Mouse (Mus musculus) right cerebral cortex, postnatal 36 days (tissue): ENCODE measurements around the gene Mageb16.

ENCODE experiments used
- DNase-seq, 2 experiments: peaks; one replicate each; pipeline ENCODE4 v3.0.0; 2022; ENCODE audit warnings: low spot score in 2 of 2, mixed read lengths in 1 of 2

Gene Mageb16

DNA sequence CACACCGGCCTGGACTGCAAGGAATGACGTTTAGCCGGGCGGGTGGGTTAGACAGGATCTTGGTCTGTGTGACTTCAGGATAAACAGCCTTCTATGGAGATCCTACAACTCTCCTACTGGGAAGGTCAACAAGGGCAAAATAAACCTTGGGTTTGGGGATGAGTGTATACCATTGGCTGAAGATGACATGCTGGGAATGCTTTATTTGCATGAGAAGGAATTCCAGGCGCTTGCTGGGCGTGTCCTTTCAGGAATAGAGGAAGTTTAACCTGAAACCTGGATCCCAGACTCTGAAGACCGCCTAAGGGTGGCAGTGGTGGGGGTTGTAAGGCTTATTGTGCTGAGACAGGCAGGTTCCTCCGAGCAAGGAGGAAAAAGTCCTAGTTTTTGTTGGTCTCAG is at the start of gene Mageb16:
Mageb16 (minus strand) TSS at position 25 of the 400 bp plus-strand sequence.
- DNase-seq = no peak

DNA sequence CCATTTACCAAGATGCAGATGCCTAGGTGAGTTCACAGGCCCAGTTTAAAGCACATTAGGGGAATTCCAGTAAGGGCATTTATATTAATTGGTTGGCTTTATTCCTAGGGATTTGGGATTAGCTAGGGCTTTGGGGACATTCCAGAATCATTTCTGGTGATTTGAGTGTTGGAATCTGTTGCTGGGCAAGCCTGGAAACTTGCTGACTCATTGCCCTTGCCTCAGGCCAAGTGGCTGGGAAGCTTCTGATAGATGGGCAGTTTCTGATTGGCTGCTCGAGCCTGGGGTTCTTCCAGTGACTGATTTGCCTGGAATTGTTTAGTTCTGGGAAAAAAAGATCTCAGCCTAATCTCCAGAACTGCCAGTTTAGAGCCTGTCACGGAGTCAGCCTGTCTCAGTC is 20.1 kb downstream of the Mageb16 start:
- no peak for DNase-seq

- no peak for DNase-seq
These were observed 35.8 kb downstream of the Mageb16 start for GRCm38 (mm10) chrX:79635396-79635795.

DNA sequence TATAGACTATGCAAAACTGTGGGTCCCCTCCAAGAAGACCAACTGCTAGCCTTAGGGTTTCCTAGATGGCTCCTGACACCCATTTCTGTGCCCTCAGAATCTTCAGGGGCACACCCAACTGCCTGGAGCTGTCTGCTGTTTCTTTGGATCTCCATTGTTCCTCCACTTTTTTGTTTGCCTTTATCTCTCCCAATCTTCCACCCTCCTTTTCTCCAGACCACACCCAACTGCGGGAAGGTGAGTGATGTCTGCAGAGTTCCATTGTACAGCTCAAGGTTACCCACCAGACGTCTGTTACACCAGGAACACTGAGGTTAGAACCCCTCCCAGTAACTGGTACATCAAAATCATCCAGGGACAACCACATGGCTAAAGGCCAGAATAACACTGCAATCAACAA is 64.8 kb downstream of the Mageb16 start:
- DNase-seq = no peak
